Mouse (Mus musculus) left cerebral cortex, adult 8-10 months (tissue): Measurements from ENCODE around the gene Slc1a1. TPM values are rescaled to one million over a fixed set of nuclear protein-coding genes. Genes with fewer than 3 reads are reported as not detected.
A peak's percentile ranks its signal among the peaks of the same experiment; 100 is the strongest.

Experiments used
- DNase-seq, 2 experiments: peaks; one replicate each; pipeline ENCODE4 v3.0.0; 2022; ENCODE audit warnings: low spot score in 2 of 2
- total RNA-seq, 4 experiments: library from RNA; stranded (reverse); gene quantifications; 2 replicates each; pipeline ENCODE4 v1.2.4; 2022

The Slc1a1 gene
- total RNA-seq, result 100 to 1,000 TPM in 1 of 4 experiments, 10 to 100 TPM in 3; 98.1 to 102 (median 98.6) TPM

- DNase-seq, result peak; percentile 71 to 81
Observed at GRCm38 (mm10) chr19:28834798-28835499, at the start of gene Slc1a1. Slc1a1 (plus strand) TSS chr19:28835049.

- DNase-seq, result no peak
Observed at GRCm38 (mm10) chr19:28790196-28790595, 44.7 kb upstream of the Slc1a1 start.

GRCm38 (mm10) chr19:28793307-28793706 is 41.5 kb upstream of the Slc1a1 start:
- no peak for DNase-seq

- no peak for DNase-seq
Observed at GRCm38 (mm10) chr19:28796146-28796848, 38.6 kb upstream of the Slc1a1 start.

GRCm38 (mm10) chr19:28796966-28797365 is 37.9 kb upstream of the Slc1a1 start:
- no peak for DNase-seq

GRCm38 (mm10) chr19:28797611-28798010 is 37.2 kb upstream of the Slc1a1 start:
- no peak for DNase-seq

- DNase-seq, result no peak
Observed at GRCm38 (mm10) chr19:28800448-28800847, 34.4 kb upstream of the Slc1a1 start.

- DNase-seq, result no peak
Observed at GRCm38 (mm10) chr19:28806276-28806675, 28.6 kb upstream of the Slc1a1 start.

GRCm38 (mm10) chr19:28806821-28807496 is 27.9 kb upstream of the Slc1a1 start:
- no peak for DNase-seq

GRCm38 (mm10) chr19:28807497-28807871 is 27.4 kb upstream of the Slc1a1 start:
- DNase-seq, result no peak

GRCm38 (mm10) chr19:28818286-28818685 is 16.6 kb upstream of the Slc1a1 start:
- no peak for DNase-seq

GRCm38 (mm10) chr19:28827697-28828328 is 7.0 kb upstream of the Slc1a1 start:
- DNase-seq, result no peak

- DNase-seq, result no peak
Observed at GRCm38 (mm10) chr19:28831324-28831723, 3.5 kb upstream of the Slc1a1 start.

GRCm38 (mm10) chr19:28832605-28833004 is 2.2 kb upstream of the Slc1a1 start:
- DNase-seq, result no peak

- no peak for DNase-seq
Observed at GRCm38 (mm10) chr19:28834388-28834787, 461 bp upstream of the Slc1a1 start.

- DNase-seq, result no peak
Observed at GRCm38 (mm10) chr19:28835500-28835864, 633 bp downstream of the Slc1a1 start.

GRCm38 (mm10) chr19:28836116-28836515 is 1.3 kb downstream of the Slc1a1 start:
- DNase-seq, result no peak

- no peak for DNase-seq
Observed at GRCm38 (mm10) chr19:28836651-28837410, 2.0 kb downstream of the Slc1a1 start.

GRCm38 (mm10) chr19:28838796-28839195 is 3.9 kb downstream of the Slc1a1 start:
- no peak for DNase-seq

- no peak for DNase-seq
Observed at GRCm38 (mm10) chr19:28844946-28845710, 10.3 kb downstream of the Slc1a1 start.
